Mouse (Mus musculus) embryonic facial prominence, embryonic 13.5 days (tissue): ENCODE measurements at regions not wholly inside any gene's neighbourhood (a gene's known extent, or its start where the extent isn't known, plus 50 kb on each side); places are given as distances from the start of the nearest gene placed in this dataset.

Source experiments
- ATAC-seq: fragments of 200-750 bp; cut with Nextera tagmentation; 2 replicates; pipeline ENCODE4 v1.8.0; 2017; ENCODE audit warnings: low read depth; ENCODE audit not compliant: insufficient number of reproducible peaks, insufficient read depth, low FRiP score, low TSS enrichment
- H3K27ac ChIP-seq: fragments of 300-500 bp; sonication (generic); 2 replicates; pipeline ENCODE4 v1.5.1; 2015; ENCODE audit warnings: moderate library complexity, mild to moderate bottlenecking, inconsistent platforms
- H3K27me3 ChIP-seq: fragments of 300-500 bp; sonication (generic); 2 replicates; pipeline ENCODE4 v1.6.1; 2015; ENCODE audit warnings: mild to moderate bottlenecking, inconsistent platforms
- H3K36me3 ChIP-seq: fragments of 300-500 bp; sonication (generic); 2 replicates; pipeline ENCODE4 v1.6.1; 2015; ENCODE audit warnings: mild to moderate bottlenecking, inconsistent platforms
- H3K4me1 ChIP-seq: fragments of 300-500 bp; sonication (generic); 2 replicates; pipeline ENCODE4 v1.6.1; 2015; ENCODE audit warnings: inconsistent platforms
- H3K4me2 ChIP-seq: fragments of 300-500 bp; sonication (generic); 2 replicates; pipeline ENCODE4 v1.6.1; 2015; ENCODE audit warnings: moderate library complexity, mild to moderate bottlenecking, inconsistent platforms
- H3K4me3 ChIP-seq: fragments of 300-500 bp; sonication (generic); 2 replicates; pipeline ENCODE4 v1.5.1; 2015; ENCODE audit warnings: mild to moderate bottlenecking, inconsistent platforms
- H3K9ac ChIP-seq: fragments of 300-500 bp; sonication (generic); 2 replicates; pipeline ENCODE4 v1.6.1; 2015; ENCODE audit warnings: mild to moderate bottlenecking, inconsistent platforms
- H3K9me3 ChIP-seq: fragments of 300-500 bp; sonication (generic); 2 replicates; pipeline ENCODE4 v1.6.1; 2016; ENCODE audit warnings: inconsistent platforms
- WGBS: fragments of 180-500 bp; shearing (Covaris S2); methylation state at CpG from one replicate; pipeline ENCODE4 v1.1.7; 2015; ENCODE audit warnings: mixed read lengths; 5-methylcytosine and 5-hydroxymethylcytosine counted together

- no peaks in the 10 kb centered on the region for H3K36me3 ChIP-seq
- ATAC-seq: no peak
- WGBS: 91% methylated on average over 7 of the region's 7 CpGs
- H3K4me1 ChIP-seq: no peaks in the 10 kb centered on the region
- H3K27me3 ChIP-seq: no peaks in the 10 kb centered on the region
- no peaks in the 10 kb centered on the region for H3K9me3 ChIP-seq
- no peak overlapping the region for H3K9ac ChIP-seq
- H3K4me2 ChIP-seq: no peak overlapping the region
- H3K27ac ChIP-seq: no peak overlapping the region
- no peak overlapping the region for H3K4me3 ChIP-seq
Observed at GRCm38 (mm10) chr10:67777721-67778120, 134.7 kb downstream of the Zfp365 start.

GRCm38 (mm10) chr10:67776851-67777250 lies 135.6 kb downstream of the Zfp365 start:
- 90% methylated on average over 9 of the region's 9 CpGs for WGBS
- no peaks in the 10 kb centered on the region for H3K36me3 ChIP-seq
- ATAC-seq: no peak

GRCm38 (mm10) chr10:67771796-67772195 lies 140.7 kb downstream of the Zfp365 start:
- WGBS: 81% methylated on average over 8 of the region's 8 CpGs
- no peak for ATAC-seq
- no peaks in the 10 kb centered on the region for H3K9me3 ChIP-seq
- H3K4me3 ChIP-seq: no peak overlapping the region
- H3K4me1 ChIP-seq: no peaks in the 10 kb centered on the region
- no peak overlapping the region for H3K27ac ChIP-seq
- H3K4me2 ChIP-seq: no peak overlapping the region
- H3K27me3 ChIP-seq: no peaks in the 10 kb centered on the region
- H3K36me3 ChIP-seq: no peaks in the 10 kb centered on the region
- no peak overlapping the region for H3K9ac ChIP-seq

More at GRCm38 (mm10) chr10:67776851-67777250, 135.6 kb downstream of the Zfp365 start:
- H3K4me1 ChIP-seq: no peaks in the 10 kb centered on the region
- H3K9me3 ChIP-seq: no peaks in the 10 kb centered on the region
- H3K9ac ChIP-seq: no peak overlapping the region
- H3K4me3 ChIP-seq: no peak overlapping the region
- H3K27ac ChIP-seq: no peak overlapping the region
- no peaks in the 10 kb centered on the region for H3K27me3 ChIP-seq
- no peak overlapping the region for H3K4me2 ChIP-seq

- Histone ChIP-seq H3K27ac (no peak overlapping the region), H3K9me3 (no peaks in the 10 kb centered on the region), H3K36me3 (no peaks in the 10 kb centered on the region), H3K9ac (no peak overlapping the region), H3K4me2 (no peak overlapping the region), H3K27me3 (no peaks in the 10 kb centered on the region), H3K4me3 (no peak overlapping the region), H3K4me1 (no peaks in the 10 kb centered on the region)
- WGBS: 39% methylated on average over 13 of the region's 13 CpGs
- ATAC-seq: no peak
Observed at GRCm38 (mm10) chr10:67766099-67766498, 146.4 kb downstream of the Zfp365 start.

- Histone ChIP-seq H3K9me3 (no peaks in the 10 kb centered on the region), H3K9ac (no peak overlapping the region), H3K4me2 (no peak overlapping the region), H3K27ac (no peak overlapping the region), H3K36me3 (no peaks in the 10 kb centered on the region), H3K4me1 (peaks cover 8% of the 10 kb centered on the region; the same call in 1 of the 2 replicates), H3K27me3 (no peaks in the 10 kb centered on the region), H3K4me3 (no peak overlapping the region)
- ATAC-seq: no peak
- WGBS: 44% methylated on average over 3 of the region's 3 CpGs
Observed at GRCm38 (mm10) chr10:67760424-67760823, 152.0 kb downstream of the Zfp365 start.

GRCm38 (mm10) chr10:67748121-67748520 lies 164.3 kb downstream of the Zfp365 start:
- WGBS: 43% methylated on average over 4 of the region's 4 CpGs
- H3K4me1 ChIP-seq: peaks cover 12% of the 10 kb centered on the region
- no peak overlapping the region for H3K27ac ChIP-seq
- ATAC-seq: no peak
- no peaks in the 10 kb centered on the region for H3K27me3 ChIP-seq
- no peaks in the 10 kb centered on the region for H3K36me3 ChIP-seq
- H3K9ac ChIP-seq: no peak overlapping the region
- H3K4me3 ChIP-seq: no peak overlapping the region
- H3K9me3 ChIP-seq: no peaks in the 10 kb centered on the region
- no peak overlapping the region for H3K4me2 ChIP-seq

GRCm38 (mm10) chr10:67747461-67747860 lies 165.0 kb downstream of the Zfp365 start:
- Histone ChIP-seq H3K9me3 (no peaks in the 10 kb centered on the region), H3K36me3 (no peaks in the 10 kb centered on the region), H3K4me1 (peaks cover 12% of the 10 kb centered on the region), H3K27me3 (no peaks in the 10 kb centered on the region), H3K9ac (no peak overlapping the region), H3K4me3 (no peak overlapping the region), H3K27ac (no peak overlapping the region), H3K4me2 (no peak overlapping the region)
- ATAC-seq: no peak
- WGBS: 35% methylated on average over 3 of the region's 3 CpGs

GRCm38 (mm10) chr10:67746140-67746539 lies 166.3 kb downstream of the Zfp365 start:
- Histone ChIP-seq H3K9ac (no peak overlapping the region), H3K4me3 (no peak overlapping the region), H3K27ac (no peak overlapping the region), H3K4me2 (no peak overlapping the region), H3K36me3 (no peaks in the 10 kb centered on the region), H3K9me3 (no peaks in the 10 kb centered on the region), H3K4me1 (peaks cover 14% of the 10 kb centered on the region), H3K27me3 (no peaks in the 10 kb centered on the region)
- ATAC-seq: no peak
- WGBS: 77% methylated on average over 3 of the region's 3 CpGs

- Histone ChIP-seq H3K4me2 (no peak overlapping the region), H3K36me3 (no peaks in the 10 kb centered on the region), H3K9me3 (no peaks in the 10 kb centered on the region), H3K27me3 (no peaks in the 10 kb centered on the region), H3K4me1 (peaks cover 26% of the 10 kb centered on the region), H3K27ac (no peak overlapping the region), H3K9ac (no peak overlapping the region), H3K4me3 (no peak overlapping the region)
- 27% methylated on average over 9 of the region's 9 CpGs for WGBS
- ATAC-seq: peak; percentile 32; the same call in 1 of the 2 replicates
Observed at GRCm38 (mm10) chr10:67743561-67743960, 168.9 kb downstream of the Zfp365 start.

GRCm38 (mm10) chr10:67742824-67743223 lies 169.6 kb downstream of the Zfp365 start:
- H3K4me1 ChIP-seq: peaks cover 22% of the 10 kb centered on the region
- WGBS: 82% methylated on average over 8 of the region's 8 CpGs
- no peak for ATAC-seq
- no peak overlapping the region for H3K4me2 ChIP-seq
- H3K36me3 ChIP-seq: no peaks in the 10 kb centered on the region
- H3K9ac ChIP-seq: no peak overlapping the region
- no peaks in the 10 kb centered on the region for H3K27me3 ChIP-seq
- H3K4me3 ChIP-seq: no peak overlapping the region
- no peaks in the 10 kb centered on the region for H3K9me3 ChIP-seq
- H3K27ac ChIP-seq: no peak overlapping the region

GRCm38 (mm10) chr10:67742305-67742704 lies 170.2 kb downstream of the Zfp365 start:
- WGBS: 76% methylated on average over 10 of the region's 10 CpGs
- Histone ChIP-seq H3K9ac (no peak overlapping the region), H3K36me3 (no peaks in the 10 kb centered on the region), H3K27ac (no peak overlapping the region), H3K4me2 (no peak overlapping the region), H3K4me3 (no peak overlapping the region), H3K9me3 (no peaks in the 10 kb centered on the region), H3K4me1 (peaks cover 18% of the 10 kb centered on the region; the same call in 1 of the 2 replicates), H3K27me3 (no peaks in the 10 kb centered on the region)
- ATAC-seq: no peak

- Histone ChIP-seq H3K4me3 (no peak overlapping the region), H3K4me2 (no peak overlapping the region), H3K27ac (no peak overlapping the region), H3K27me3 (no peaks in the 10 kb centered on the region), H3K36me3 (no peaks in the 10 kb centered on the region), H3K9ac (no peak overlapping the region), H3K4me1 (peaks cover 18% of the 10 kb centered on the region; the same call in 1 of the 2 replicates), H3K9me3 (no peaks in the 10 kb centered on the region)
- ATAC-seq: no peak
- 45% methylated on average over 1 of the region's 1 CpGs for WGBS
Observed at GRCm38 (mm10) chr10:67739199-67739598, 173.3 kb downstream of the Zfp365 start.

GRCm38 (mm10) chr10:67736636-67737035 lies 175.8 kb downstream of the Zfp365 start:
- H3K9ac ChIP-seq: no peak overlapping the region
- H3K4me3 ChIP-seq: no peak overlapping the region
- no peaks in the 10 kb centered on the region for H3K27me3 ChIP-seq
- H3K4me1 ChIP-seq: peaks cover 14% of the 10 kb centered on the region; the same call in 1 of the 2 replicates
- no peak overlapping the region for H3K27ac ChIP-seq
- no peak for ATAC-seq
- WGBS: 84% methylated on average over 10 of the region's 10 CpGs
- H3K9me3 ChIP-seq: no peaks in the 10 kb centered on the region
- H3K36me3 ChIP-seq: no peaks in the 10 kb centered on the region
- H3K4me2 ChIP-seq: no peak overlapping the region
